In genomic region chr19:8997546-8997945, GRCm38 (mm10) we compare ENCODE assay signal across 8 mouse cellular contexts. TPM values are rescaled to one million over a fixed set of nuclear protein-coding genes. Genes with fewer than 3 reads are reported as not detected.
A peak's percentile ranks its signal among the peaks of the same experiment; 100 is the strongest.
DNase-seq lines count a peak whose midpoint lies in the region; ATAC-seq and TF ChIP-seq lines count a peak whose summit lies in the region.

No protein-coding gene starts in this region.

- CTCF ChIA-PET in Patski (lab: Charles Lee): interaction anchor here (0.8 to 5.6 kb wide), 5 partner anchors 25 to 85 kb away, joined by 3 to 30 read pairs (median 3); no protein-coding TSS in a partner anchor

- in situ Hi-C loops in Patski (cut with MboI; ENCODE audit: low pct_unique_long_range_greater_than_20kb): no loop called here

- intact Hi-C loops in heart, postnatal 10 days (cut with DNase I): loop anchor here (2.0 kb wide), 1 partner anchor 21 kb away; no protein-coding TSS in a partner anchor

- no peak for TF ChIP-seq CTCF in Patski (IDR thresholded peaks at IDR 0.05)
- TF ChIP-seq CTCF in spleen, adult 2 months (IDR thresholded peaks at IDR 0.05; ENCODE audit: extremely low read depth, insufficient read depth, insufficient read length, insufficient replicate concordance): no peak

- POLR2A ChIA-PET in Patski (lab: Charles Lee): interaction anchor here (1.0 to 1.5 kb wide), 2 partner anchors 55 to 76 kb away, joined by 3 to 7 read pairs; no protein-coding TSS in a partner anchor

- DNase-seq in B cell, adult 2 months: peak; percentile 50 to 61
- no peak for DNase-seq in Patski (ENCODE audit: low read depth, low spot score)
- peak; percentile 66 for DNase-seq in fat pad, adult 2 months (ENCODE audit: extremely low read depth, low read depth, low spot score)
- DNase-seq in heart, postnatal 10 days: peak; percentile 90 to 92
- peak; percentile 51 for DNase-seq in left cerebral cortex, adult 11 months (ENCODE audit: low spot score)
- peak; percentile 97 for DNase-seq in lung, postnatal 36 days
- DNase-seq in spleen, adult 2 months (ENCODE audit: low read depth in 1 of 2, low spot score in 2 of 2): peak; percentile 49 to 51
- no peak for DNase-seq in cerebellum, adult 18-20 months

- H3K4me1 ChIP-seq in spleen, adult 2 months (ENCODE audit: control insufficient read depth, insufficient read depth, insufficient read length): peaks cover 24% of the 10 kb centered on the region; the same call in 1 of the 2 replicates

- H3K36me3 ChIP-seq in spleen, adult 2 months (ENCODE audit: control insufficient read depth, insufficient read depth, low read length): peaks cover 7% of the 10 kb centered on the region

- no peak for TF ChIP-seq POLR2A in spleen, adult 2 months (IDR thresholded peaks at IDR 0.05; ENCODE audit: low read depth, low read length)

- H3K27me3 ChIP-seq in Patski: no peaks in the 10 kb centered on the region
- H3K27me3 ChIP-seq in spleen, adult 2 months (ENCODE audit: control insufficient read depth, insufficient read depth, low read length): no peaks in the 10 kb centered on the region

- 29% methylated on average over 4 of the region's 4 CpGs for WGBS in spleen, adult 2 months

- H3K27ac ChIP-seq in spleen, adult 2 months (ENCODE audit: insufficient read depth, low read length): peak overlapping the region; percentile 34

- no peak overlapping the region for H3K4me3 ChIP-seq in spleen, adult 2 months (ENCODE audit: extremely low read depth, insufficient read depth, insufficient read length)

- ATAC-seq in Patski: peak; percentile 93

RNA-seq across cellular contexts. Expression of gene Ahnak, which starts 8.5 kb away (rescaled TPM):
- 57.7 TPM for polyA plus RNA-seq in Patski (2021)
- total RNA-seq in heart, postnatal 10 days (2021): 100 to 1,000 TPM; 348 to 380 TPM
- 6.9 and 8.0 TPM in 2 replicates for polyA plus RNA-seq in spleen, adult 2 months (2012; rRNA removed)

RNA-seq across cellular contexts. Expression of gene Eef1g, which starts 30.7 kb away (rescaled TPM):
- 419 TPM for polyA plus RNA-seq in Patski (2021)
- total RNA-seq in heart, postnatal 10 days (2021): 100 to 1,000 TPM; 283 to 289 TPM
- 206 and 242 TPM in 2 replicates for polyA plus RNA-seq in spleen, adult 2 months (2012; rRNA removed)

RNA-seq across cellular contexts. Expression of gene Tut1, which starts 43.9 kb away (rescaled TPM):
- polyA plus RNA-seq in Patski (2021): 24.6 TPM
- total RNA-seq in heart, postnatal 10 days (2021): 10 to 100 TPM in 1 of 2 experiments, 1 to 10 TPM in 1; 8.5 to 10.4 TPM
- polyA plus RNA-seq in spleen, adult 2 months (2012; rRNA removed): 18.3 and 22.3 TPM in 2 replicates

RNA-seq across cellular contexts. Expression of gene Mta2, which starts 55.9 kb away (rescaled TPM):
- 141 TPM for polyA plus RNA-seq in Patski (2021)
- 10 to 100 TPM; 54.4 to 59.5 TPM for total RNA-seq in heart, postnatal 10 days (2021)
- 35.0 and 37.7 TPM in 2 replicates for polyA plus RNA-seq in spleen, adult 2 months (2012; rRNA removed)

Comparison
In these comparisons a context has a peak if more than half of its experiments do, and no peak if none do; other contexts are left out.
1. DNase-seq: peak in B cell, adult 2 months (2 of 2), fat pad, adult 2 months (single experiment), heart, postnatal 10 days (2 of 2), left cerebral cortex, adult 11 months (single experiment), lung, postnatal 36 days (single experiment) and spleen, adult 2 months (2 of 2); none in Patski (single experiment) and cerebellum, adult 18-20 months (0 of 2).